Comparison of ENCODE assay signal across 8 mouse cellular contexts in genomic region chr2:173229578-173230224, GRCm38 (mm10). TPM values are rescaled to one million over a fixed set of nuclear protein-coding genes. Genes with fewer than 3 reads are reported as not detected.
DNase-seq lines count a peak whose midpoint lies in the region; ATAC-seq lines count a peak whose summit lies in the region.

No protein-coding gene starts in this region.

- peak; percentile 85 for ATAC-seq in hindbrain, embryonic 12.5 days (ENCODE audit: low FRiP score)

- peaks cover 27% of the 10 kb centered on the region; the same call in 1 of the 2 replicates for H3K4me1 ChIP-seq in hindbrain, embryonic 12.5 days

- 0 out of 2 replicates have a peak overlapping the region, but pooled peaks have one; percentile 60 for H3K27ac ChIP-seq in hindbrain, embryonic 12.5 days

- H3K9ac ChIP-seq in hindbrain, embryonic 12.5 days, result no peak overlapping the region

- H3K27me3 ChIP-seq in hindbrain, embryonic 12.5 days, result no peaks in the 10 kb centered on the region

- no peak overlapping the region for H3K4me3 ChIP-seq in hindbrain, embryonic 12.5 days

- H3K36me3 ChIP-seq in hindbrain, embryonic 12.5 days, result peaks cover 59% of the 10 kb centered on the region

- WGBS in hindbrain, embryonic 12.5 days, result 6% methylated on average over 10 of the region's 10 CpGs

- H3K9me3 ChIP-seq in hindbrain, embryonic 12.5 days (replicated peaks), result no peaks in the 10 kb centered on the region

- H3K4me2 ChIP-seq in hindbrain, embryonic 12.5 days (replicated peaks), result peak overlapping the region; percentile 17

- DNase-seq in Muller cell, postnatal 12 days (ENCODE audit: inconsistent ontology term), result peak; percentile 78
- peak; percentile 68 for DNase-seq in cerebellum, adult 9-11 months
- peak; percentile 72 to 89 for DNase-seq in frontal cortex, postnatal 10 days (ENCODE audit: low spot score in 2 of 2)
- DNase-seq in layer of hippocampus, postnatal 10 days (ENCODE audit: low spot score in 2 of 2), result peak; percentile 94 to 95
- DNase-seq in lung, postnatal 10 days, result peak; percentile 94
- DNase-seq in ovary, postnatal 36 days (ENCODE audit: low spot score), result peak; percentile 84
- DNase-seq in thymus, postnatal 25 days, result peak; percentile 98

RNA-seq across cellular contexts. Expression of gene Zbp1, which starts 11.0 kb away (rescaled TPM):
- polyA plus RNA-seq in hindbrain, embryonic 12.5 days (2016; fragmentation: Nextera tagmentation; extraction: Ambion mirVana), result 0.28 TPM in 1 of 2 replicates, not detected in the other
- total RNA-seq in layer of hippocampus, postnatal 10 days (2021), result not detected

RNA-seq across cellular contexts. Expression of gene Pmepa1, which starts 46.6 kb away (rescaled TPM):
- polyA plus RNA-seq in hindbrain, embryonic 12.5 days (2016; fragmentation: Nextera tagmentation; extraction: Ambion mirVana), result 5.6 and 6.3 TPM in 2 replicates
- 10 to 100 TPM; 30.4 to 31.6 TPM for total RNA-seq in layer of hippocampus, postnatal 10 days (2021)
